Mouse (Mus musculus) adrenal gland, postnatal 25 days (tissue): ENCODE measurements at regions not wholly inside any gene's neighbourhood (a gene's known extent, or its start where the extent isn't known, plus 50 kb on each side); places are given as distances from the start of the nearest gene placed in this dataset.
"Not testable (repeated sequence)": the region's sequence is repeated elsewhere in the genome, so short reads cannot be mapped to it uniquely, and the experiment has no call there.

Source experiments
- DNase-seq: peaks from one replicate; pipeline ENCODE4 v3.0.0; 2021; ENCODE audit warnings: mixed read lengths

DNA sequence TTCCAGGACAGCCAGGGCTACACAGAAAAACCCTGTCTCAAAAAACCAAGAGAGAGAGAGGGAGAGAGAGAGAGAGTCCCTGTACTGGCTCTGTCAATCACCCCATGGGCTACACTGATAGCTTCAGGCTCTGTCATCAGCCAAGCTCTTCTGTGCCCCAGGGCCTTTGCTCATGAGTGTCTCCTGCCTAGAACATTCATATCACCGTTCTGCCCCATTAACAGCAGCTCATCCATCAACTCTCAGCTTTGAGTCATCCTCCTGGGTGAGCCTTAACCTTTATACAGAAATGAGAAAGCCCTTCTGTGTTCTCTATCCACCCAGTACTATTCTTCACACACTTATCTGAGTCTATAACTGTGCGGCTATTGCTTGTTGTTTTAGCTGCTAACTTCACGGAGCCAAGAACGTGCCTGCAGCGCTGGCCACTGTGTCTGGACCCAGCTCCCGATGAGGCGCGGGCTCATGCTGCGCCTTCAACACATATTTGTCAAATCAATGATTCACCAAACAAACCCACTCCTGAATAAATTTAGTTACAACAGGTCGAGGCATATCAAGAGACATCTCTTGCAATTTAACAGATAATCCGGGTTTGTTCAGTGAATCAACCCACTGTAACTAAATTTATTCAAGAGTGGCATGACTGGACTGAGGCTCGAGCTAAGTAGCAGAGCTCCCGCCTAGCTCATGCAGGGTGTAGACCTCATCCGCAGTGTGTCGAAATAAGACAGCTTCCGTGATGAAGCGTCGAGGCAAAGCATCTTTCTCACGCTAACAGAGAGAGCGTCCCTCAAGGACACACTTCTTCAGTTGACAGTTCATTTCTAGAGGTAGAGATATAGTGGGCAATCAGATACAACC lies 152.1 kb downstream of the Katnal1 start:
- no peak for DNase-seq

DNA sequence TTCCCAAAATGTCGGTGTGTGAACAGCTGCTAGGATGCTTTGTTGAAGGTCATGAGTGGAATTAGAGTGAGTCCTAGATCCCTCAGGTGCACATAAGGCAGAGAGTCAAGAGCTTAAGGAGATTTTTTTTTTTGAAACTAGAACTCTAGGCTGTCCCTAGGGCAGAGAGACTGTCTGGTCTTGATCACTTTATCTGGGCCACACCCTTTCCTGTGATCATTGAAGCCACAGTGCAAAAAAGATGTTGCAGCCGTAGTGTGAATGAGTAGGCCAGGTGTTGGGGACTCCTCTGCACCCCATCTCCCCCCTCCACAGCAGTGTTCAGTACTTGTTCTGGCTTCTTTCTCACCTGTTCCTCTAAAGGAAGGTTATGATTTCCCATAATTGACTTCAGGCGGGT lies 153.9 kb downstream of the Katnal1 start:
- no peak for DNase-seq

DNA sequence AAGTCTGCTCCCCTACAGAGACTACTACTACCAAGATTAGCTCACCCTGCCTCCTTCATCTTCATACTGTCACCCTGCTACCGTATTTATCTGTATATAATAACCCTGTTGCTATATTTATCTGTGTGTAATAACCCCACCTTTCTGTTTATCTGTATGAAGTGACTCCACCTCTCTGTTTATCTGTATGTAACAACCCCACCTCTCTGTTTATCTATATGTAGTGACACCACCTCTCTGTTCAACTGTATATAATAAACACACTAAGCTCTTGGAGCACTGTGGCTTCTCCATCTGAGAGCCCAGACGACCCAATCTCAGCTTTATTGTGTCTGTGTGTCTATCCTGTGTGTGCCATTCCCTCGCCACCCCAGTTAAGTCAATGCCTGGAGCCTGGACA lies 154.7 kb downstream of the Katnal1 start:
- DNase-seq = no peak

DNA sequence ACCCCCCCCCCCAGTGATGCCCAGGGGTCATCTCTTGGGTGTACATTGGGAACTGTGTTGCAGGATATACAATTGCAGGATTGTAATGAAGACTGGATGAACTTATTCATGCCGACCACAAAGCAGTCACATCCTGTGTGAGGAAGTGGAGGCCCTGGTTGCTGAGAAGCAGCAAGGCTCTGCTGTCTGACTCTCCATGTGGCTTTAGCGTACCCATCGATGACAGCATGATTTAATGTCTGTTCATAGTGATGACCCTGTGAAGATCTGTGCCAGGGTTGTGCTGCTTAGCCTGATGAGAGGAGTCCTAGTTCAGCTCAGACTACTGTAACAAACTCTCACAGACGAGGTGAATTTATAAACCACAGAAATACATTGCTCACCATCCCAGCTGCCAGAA lies 159.7 kb downstream of the Katnal1 start:
- DNase-seq = no peak

DNA sequence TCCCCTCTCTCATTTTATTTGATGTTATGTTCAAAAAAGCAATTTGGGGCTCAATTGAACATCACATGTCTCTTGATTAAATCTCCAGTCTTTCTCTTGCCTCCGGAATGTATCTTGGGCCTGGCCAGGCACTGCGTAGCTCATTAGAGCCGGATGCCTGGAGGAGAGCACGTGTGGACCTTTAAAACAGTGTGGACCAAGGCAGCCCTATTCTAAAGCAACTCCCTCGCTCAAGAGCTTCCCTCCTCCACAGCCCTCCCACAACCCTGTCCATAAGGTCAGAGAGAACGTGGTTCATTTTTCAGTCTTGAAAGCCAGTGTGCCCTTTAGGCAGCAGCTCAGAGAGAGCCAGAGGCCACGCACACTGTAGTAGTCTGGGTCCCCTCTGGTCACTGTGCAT lies 160.8 kb downstream of the Katnal1 start:
- no peak for DNase-seq

DNA sequence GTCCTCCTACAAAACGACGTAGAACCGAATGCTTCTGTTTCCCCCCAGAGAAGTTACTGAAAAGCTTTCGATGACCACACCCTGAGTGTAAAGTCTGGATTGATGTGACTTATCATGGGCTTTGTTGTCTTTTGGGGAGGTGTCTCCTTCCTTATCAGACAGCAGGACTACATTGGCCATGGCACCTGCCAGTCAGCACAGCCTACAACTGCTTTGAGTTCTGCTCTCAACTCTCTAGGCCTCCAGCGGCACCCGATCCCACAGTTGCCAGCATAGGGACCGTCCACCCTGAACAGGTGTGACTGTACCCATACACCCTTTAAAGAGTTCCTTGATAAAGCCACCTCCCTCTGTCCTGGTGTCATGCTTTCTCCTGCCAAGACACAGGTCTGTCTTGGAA lies 163.1 kb downstream of the Katnal1 start:
- no peak for DNase-seq

DNA sequence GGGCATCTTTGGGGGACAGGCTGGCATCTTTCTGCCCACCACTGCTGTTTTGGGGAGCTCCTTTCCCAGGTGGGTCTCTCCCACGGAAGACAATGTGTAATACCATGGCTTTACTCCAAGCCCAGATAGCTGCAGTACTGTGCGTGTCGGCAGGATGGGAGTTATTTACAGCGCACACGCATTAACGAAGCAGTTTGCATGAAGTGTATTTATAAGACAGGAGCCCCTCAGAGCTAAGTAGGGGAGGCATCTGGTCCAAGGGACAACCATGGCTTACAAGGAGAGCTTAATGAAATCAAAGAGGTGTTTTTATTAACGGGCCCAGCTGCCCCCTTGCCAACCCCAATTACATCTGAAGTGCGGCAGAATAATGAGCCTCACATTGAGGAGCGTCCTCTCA lies 169.0 kb downstream of the Katnal1 start:
- no peak for DNase-seq

DNA sequence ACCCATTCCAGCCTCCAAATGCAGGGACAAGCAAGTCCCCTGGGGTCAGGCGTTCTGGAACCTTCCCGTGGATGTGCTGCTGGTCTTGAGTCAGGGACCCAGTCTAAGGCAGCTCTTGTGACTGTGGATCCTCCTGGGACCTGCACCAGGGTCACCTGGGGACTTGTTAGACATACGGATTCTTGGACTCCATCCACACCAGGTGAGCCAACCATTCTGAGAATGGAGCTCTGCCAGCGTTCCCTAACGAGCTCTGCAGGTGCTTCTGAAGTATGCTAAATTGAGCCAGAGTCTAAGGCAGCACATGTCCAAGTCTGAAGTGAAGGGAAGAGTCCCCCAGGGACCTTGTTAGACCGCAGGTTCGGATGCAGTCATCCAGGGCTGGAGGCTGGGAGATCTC lies 170.3 kb downstream of the Katnal1 start:
- DNase-seq = no peak

DNA sequence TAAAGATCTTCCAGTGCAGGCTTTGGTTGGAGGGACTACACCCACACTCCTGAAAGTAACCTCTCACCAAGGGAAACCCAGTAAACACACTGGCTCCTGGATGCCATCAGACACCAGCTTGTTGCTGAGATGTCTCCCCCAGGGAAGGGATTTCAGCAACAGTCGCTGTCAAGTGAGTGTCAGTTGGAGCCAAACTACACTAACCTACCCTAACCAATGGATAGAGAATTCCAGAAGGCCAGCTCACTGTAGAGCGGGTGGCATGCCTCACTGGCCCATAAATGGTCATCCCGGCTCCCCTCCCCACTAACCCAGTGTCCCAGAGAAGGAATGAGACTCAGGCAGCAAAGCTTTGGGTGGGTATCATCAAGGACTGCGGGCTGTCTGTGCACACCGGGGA lies 171.4 kb downstream of the Katnal1 start:
- no peak for DNase-seq

DNA sequence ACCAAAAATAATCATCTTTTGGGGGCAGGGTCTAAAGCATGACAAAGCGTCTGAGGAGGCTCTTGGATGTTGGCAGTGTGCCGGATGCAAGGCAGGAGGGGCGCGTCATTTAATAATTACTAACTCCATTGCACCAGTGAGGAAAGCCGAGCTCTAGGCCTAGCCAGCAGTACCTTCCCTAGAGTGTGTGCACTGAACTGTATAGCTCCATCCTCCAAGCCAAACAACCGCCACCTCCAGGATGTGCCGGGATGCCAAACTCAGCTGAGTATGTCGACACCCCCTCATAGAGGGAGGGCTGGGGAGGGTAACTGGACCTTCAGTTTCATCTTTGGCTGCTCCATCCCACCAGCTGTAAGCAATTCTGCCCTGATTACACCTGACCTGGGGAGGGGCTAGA lies 171.9 kb downstream of the Katnal1 start:
- DNase-seq = no peak

DNA sequence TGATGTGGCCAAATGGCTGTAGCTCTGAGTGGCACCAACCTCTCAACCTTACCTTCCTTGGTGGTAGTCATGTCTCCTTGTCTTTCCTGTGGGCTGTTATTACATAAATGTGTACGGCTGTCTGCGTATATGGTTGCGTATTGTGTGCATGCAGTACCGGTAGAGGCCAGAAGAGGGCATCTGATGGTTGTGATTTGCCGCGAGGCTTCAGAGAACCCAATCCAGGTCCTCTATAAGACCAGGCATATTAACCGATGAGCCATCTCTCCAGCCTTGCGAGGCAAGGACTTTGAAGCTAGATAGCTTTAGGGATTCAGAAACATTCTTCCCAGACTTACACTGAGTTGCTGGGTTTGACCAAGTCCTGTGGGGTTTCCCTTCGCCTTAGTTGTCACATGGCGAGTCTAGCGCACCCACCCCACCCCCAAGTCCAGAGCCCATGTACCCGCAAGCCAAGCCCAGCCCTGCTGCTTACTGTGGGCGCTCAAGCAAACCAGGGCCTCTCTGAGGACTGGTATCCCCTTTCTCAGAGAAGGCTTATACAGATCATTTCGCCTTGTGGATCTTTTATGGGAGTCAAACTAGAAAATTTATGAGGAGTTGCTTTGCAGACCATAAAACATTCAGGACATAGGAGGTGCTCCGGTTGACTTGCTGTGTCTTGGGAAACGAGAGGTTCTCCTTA lies 172.7 kb downstream of the Katnal1 start:
- DNase-seq = no peak

DNA sequence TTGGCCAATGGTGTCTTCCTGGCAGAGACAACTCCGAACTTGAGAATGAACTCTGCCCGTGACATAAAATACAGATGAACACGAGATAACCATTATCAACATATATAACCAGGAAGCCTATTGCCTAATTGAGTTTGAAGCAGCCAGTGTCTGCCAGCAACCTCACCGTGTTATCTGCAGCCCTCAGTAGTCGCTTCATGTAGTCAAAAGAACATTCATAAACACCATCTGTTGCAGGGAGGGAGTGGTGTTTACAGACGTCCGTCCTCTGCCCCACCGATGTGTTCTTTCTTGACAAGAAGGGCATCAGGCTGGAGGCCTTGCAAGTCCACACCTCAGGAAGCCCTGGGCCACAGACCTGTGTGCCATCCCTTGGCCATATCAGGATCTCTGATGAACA lies 173.3 kb downstream of the Katnal1 start:
- no peak for DNase-seq

DNA sequence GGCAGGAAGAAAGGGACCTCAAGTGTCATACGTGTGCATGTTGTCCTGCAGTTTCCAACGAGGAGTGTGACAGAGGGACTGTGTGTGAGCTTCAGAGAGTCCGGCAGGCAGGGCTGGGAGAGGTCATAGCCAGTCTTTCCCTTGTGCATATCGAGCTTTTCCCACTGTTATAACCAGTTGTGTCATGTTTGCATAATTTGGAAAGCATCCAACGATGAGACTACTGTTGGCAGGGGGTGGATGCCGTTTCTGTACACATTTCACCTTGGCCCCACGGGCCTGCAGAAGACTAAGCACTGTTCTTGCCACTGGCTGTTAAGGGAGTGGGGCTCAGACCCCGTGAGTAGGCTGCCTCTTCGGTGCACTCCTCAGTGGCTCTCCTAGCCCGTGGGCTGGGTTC lies 174.2 kb downstream of the Katnal1 start:
- no peak for DNase-seq

DNA sequence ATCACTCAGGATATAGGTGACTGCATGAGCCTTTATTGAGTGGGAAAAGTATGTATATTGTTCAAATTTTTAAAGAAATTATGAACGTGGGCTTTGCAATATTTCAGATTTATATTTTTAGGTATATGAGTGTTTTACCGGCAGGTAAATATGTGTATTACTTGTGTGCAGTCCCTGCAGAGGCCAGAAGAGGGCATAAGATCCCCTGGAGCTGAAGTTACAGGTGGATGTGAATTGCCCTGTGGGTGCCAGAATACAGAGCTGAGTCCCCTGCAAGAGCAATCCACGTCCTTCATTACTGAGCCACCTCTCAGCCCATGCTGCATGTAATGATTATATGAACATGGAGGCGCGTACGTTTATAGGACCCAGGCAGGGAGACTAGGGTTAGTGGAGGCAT lies 174.8 kb downstream of the Katnal1 start:
- no peak for DNase-seq

DNA sequence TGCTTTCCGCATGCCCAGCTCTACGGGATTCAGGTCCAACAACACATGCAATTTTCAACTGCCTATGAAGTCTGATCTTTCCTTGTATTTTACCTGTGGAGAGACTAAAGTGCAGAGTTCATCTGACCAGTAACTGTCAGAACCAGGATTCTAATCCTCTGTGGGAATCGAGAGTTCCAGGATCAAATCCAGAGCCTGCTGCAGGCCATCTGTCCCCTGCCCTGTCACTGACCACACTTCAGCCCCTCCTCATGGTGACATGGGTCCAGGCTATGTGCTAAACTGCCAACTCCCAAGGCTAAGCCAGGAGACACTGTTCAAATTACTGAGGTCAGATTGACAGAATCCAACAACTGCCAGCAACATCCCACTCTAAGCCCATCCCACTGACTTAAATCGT lies 175.7 kb downstream of the Katnal1 start:
- no peak for DNase-seq

DNA sequence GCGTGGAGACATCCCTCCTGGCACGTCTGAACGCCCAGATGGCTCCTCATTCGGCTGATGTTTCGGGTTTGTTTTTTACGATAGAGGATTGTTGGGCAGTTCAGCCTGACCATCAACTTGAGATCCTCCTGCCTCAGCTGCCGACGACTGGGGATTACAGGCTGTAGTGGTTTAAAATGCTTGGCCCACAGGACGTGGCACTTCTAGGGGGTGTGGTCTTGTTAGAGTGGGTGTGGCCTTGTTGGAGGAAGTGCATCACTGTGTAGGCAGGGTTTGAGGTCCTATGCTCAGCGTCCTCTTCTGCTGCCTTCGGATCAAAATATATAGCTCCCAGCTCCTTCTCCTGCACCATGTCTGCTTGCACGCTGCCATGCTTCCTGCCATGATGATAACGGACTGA lies 177.1 kb downstream of the Katnal1 start:
- DNase-seq = no peak

DNA sequence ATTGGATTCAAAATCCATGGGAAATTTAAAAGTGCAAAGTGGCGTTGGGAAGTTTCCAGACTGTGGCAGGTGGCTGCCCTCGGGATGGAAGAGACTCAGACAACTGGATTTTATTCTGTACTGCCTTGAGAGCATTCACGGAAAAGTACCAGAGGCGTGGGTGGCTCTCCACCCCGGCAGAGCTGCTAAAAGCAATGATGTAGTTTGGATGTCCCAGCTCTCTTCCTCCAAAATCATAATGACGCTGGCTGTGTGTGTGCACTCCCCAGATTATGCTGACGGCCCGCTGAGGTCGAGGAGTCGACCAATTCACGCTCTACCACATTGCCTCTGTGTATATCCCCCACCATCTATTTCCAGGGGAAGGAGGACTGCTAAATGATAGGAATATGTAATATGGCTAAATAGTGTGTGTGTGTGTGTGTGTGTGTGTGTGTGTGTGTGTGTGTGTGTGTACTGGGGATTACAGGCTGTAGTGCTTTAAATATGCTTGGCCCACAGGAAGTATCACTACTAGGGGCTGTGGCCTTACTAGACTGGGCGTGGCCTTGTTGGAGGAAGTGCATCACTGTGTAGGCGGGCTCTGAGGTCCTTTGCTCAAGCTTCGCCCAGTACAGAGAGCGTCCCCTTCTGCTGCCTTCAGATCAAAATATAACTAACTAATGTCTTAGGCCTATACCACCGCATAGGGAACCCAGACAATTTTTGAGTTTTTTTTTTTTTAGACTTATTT lies 179.0 kb downstream of the Katnal1 start:
- DNase-seq = no peak

DNA sequence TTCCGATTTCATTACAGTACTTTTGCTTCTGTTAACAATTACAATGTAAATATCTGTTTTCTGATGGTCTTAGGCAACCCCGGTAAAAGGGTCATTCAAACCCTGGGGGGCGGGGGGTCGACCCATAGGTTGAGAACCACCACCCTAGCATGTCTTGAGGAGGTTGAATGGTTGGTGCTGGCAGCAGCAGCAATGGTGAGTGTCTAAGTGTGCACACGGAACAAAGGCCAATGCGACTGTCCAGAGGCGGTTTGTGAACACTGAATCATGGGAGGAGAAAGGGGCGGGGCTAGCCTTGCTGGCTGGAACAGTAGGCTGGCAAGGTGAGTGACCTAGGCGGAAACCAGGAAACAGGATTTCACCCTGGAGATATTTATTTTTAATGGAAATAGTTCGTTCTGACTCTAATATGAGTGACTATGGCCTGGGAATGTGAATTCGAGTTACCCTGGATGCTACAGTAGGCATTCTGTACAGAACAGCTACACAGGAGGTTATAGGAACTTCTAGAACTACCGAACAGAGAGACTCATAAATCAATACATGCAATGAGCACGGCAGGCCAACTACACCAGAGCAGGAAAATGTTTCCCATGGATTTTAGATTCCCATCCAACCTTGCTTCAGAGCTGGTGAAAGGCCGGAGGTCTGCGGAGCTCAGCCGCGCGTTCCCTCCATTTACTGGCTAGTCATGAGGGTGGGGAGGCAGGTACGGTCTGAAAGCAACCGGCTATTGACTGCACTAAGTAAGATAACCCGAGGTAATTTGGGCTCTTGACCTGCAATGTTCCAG lies 181.0 kb downstream of the Katnal1 start:
- DNase-seq = no peak

DNA sequence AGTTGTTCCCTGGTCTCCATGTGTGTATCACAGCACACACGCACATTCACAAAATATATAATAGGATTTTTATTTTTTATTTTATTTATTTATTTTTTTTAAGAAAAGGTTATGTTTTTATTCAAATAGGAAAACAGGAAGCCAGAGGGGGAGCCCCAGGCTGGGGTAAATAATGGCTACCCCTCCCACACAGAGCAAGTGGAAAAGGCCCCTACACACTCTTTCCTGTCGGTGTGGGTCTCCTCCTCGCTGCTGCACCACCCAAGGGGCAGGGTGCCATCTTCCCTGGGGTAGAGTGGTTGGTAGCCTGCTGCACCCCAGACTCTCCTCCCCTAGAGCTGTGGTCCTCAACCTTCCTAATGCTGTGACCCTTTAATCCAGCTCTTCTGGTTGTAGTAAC lies 181.6 kb downstream of the Katnal1 start:
- no peak for DNase-seq

DNA sequence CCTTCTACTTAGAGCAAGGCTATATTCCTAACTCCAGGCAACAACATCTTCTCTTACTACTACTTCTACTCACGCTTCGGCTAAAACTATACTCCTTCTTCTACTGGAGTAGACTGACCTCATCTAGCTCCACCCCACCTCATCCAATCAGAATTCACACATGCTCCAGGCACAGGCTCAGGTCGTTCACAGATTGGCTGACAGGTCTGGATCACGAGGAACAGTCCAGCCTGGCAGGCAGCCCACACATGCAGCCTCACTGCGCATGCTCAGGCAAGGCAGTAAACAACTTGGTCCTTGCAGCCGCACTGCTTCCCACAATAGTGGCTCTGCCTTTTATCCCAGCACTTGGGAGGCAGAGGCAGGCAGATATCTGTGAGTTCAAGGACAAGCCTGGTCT lies 182.4 kb downstream of the Katnal1 start:
- not testable (repeated sequence) for DNase-seq

DNA sequence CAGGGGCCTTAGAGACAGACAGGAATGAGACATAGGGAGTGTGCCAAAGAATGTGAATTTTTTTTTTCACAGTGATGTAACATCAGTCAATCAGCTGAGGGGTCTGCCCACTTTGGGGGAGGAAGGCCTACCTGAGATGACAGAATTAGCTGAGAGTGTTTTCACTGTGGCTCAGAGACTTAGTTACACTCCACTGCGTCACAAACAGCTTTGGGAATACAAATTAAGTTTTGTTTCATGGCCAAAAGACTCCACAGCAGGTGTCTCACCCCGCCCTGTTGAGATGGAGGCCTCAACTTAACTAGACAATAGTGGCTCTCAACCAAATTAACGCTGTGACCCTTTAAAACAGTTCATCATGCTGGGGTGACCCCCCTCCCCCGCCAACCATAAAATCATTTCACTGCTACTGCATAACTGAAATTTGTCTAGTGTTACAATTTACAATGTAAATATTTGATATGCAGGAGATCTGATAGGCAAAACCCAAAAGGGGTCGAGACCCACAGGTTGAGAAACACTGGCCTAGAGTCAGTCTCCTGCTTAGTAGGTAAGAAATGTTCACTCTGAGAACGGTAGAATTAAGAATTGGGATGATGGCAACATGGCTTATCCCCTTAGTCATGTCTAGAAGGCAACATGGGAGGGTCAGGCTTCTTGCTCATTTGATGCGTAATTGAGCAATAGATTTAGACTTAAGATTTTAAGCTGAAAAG lies 184.3 kb downstream of the Katnal1 start:
- no peak for DNase-seq
